In genomic region chr7:112656141-112656662, GRCm38 (mm10) we compare ENCODE assay signal across 9 mouse cellular contexts. TPM values are rescaled to one million over a fixed set of nuclear protein-coding genes. Genes with fewer than 3 reads are reported as not detected.
DNase-seq lines count a peak whose midpoint lies in the region.
"Had no signal": no experiment of that assay in that cellular context is flagged by ENCODE, and none has a peak within 500 bp of the region (broad histone marks: within the 10 kb centered on the region; RNA-seq: fewer than 3 reads in every experiment).

No protein-coding gene starts in this region.

- peak; percentile 73 for DNase-seq in adrenal gland, postnatal 14 days
- DNase-seq in heart, adult 11 months, result peak; percentile 99
- peak; percentile 40 for DNase-seq in kidney, adult 9 months
- DNase-seq in lung, postnatal 25 days (ENCODE audit: low spot score), result peak; percentile 77
- no peak for DNase-seq in left cerebral cortex, adult 9 months (ENCODE audit: low spot score in 2 of 2)
- no peak for DNase-seq in cerebellum, adult 9-11 months
- no peak for DNase-seq in right cerebral cortex, postnatal 25 days
- DNase-seq in cerebellum, adult 18-20 months, result no peak

RNA-seq across cellular contexts. Expression of gene Tead1, which starts 22.9 kb away (rescaled TPM):
- total RNA-seq in adrenal gland, postnatal 14 days (2021), result 73.3 and 106 TPM in 2 replicates
- total RNA-seq: MEL had no signal

Comparison
In these comparisons a context has a peak if more than half of its experiments do, and no peak if none do; other contexts are left out.
1. DNase-seq: peak in adrenal gland, postnatal 14 days (single experiment), heart, adult 11 months (single experiment), kidney, adult 9 months (single experiment) and lung, postnatal 25 days (single experiment); none in left cerebral cortex, adult 9 months (0 of 2), cerebellum, adult 9-11 months (single experiment), right cerebral cortex, postnatal 25 days (single experiment) and cerebellum, adult 18-20 months (0 of 2).